Mouse (Mus musculus): ENCODE data around the gene Foxp4.

Foxp4 gene

DNA sequence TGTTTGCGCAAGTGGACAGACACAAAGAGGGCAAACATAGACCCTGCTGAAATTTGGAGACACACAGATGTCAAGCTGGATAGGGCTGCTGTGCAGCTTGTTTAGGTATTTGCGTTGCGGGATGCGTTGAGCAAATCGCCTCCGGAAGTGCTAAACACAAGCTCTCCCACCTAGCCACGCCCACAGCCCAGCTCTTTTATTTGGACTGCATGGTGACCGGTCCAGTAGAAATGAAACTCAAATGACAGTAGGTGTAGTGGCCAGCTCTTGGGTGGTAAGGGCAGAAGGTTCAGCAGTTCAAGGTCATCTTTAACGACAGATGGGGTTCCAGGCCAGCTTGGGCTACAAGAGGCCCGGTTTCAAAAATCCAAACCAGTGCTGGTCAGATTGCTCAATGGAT, 1.5 kb upstream of the Foxp4 start:
- no peak for DNase-seq

- no peak for DNase-seq
Measured at GRCm38 (mm10) chr17:47925340-47925926, 988 bp upstream of the Foxp4 start.

- DNase-seq = peak; percentile 47
Measured at GRCm38 (mm10) chr17:47923678-47924382, 615 bp downstream of the Foxp4 start.

DNA sequence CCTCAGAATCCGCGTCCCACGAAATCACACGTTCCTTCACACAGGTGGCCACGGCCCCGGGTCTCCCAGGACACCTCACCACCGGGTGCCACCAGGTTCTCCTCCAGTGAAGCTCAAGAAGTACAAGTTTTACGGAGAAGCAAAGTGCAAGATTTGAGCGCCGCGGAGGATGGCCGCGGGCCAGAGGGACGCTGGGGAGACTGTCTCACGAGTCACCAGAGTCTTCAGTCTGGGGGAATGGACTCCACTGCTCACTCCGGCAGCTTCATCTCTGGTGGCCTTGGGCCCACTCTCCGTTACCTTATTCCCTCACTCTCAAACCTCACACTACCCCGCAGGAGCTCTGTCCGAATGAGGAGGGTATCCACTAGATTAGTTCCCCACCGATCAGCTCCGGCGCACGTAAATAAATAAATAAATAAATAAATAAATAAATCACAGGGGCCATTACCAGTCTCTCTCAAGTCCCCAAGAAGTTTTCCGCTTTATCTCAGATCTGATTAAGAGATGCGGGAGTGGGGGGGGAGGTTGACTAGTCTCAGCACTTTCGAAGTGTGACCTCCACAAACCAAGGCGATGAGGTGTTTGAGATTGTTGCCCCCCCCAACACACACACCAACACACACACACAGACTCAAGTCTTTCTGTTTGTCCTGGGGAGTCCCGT, 1.3 kb downstream of the Foxp4 start:
- DNase-seq = peak; percentile 65

DNA sequence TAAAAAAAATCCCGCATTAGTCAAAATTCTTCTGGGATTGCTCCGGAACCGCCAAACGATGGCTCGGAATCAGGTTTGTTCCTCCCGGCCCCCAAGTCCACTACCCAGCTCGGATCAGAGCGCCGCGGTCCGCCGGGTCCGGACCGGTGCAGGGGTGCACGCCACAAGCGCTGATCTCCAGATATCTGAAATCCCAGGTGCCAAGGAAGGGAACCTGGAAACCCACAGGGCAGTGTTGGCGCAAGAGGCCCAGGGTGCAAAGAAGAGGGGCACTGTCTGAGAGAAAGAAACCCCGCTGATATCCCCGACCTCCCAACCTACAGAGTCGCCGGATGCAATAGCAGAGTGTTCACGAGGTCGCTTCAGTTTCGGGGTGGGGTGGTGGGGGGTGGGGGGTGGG, 1.9 kb downstream of the Foxp4 start:
- no peak for DNase-seq

DNA sequence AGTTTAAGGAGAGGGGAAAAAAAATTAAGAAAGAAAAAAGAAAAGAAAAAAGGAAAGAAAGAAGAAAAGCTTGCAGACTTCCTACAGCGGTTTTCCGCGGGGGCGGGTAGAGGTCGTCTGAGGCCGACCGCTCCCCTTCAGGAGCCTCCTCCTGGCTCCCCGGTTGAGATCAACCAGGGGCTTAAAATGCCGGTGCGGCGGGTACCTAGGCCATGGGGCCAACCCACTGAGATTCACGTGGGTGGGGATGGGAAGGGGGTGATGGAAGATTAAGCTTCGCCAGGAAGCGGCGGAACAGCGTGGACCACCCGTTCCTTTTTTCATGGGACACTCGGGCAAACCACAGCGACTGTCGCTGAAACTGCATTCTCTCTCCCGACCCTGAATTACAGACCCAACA, 2.3 kb downstream of the Foxp4 start:
- DNase-seq = no peak

GRCm38 (mm10) chr17:47921136-47921665, 3.2 kb downstream of the Foxp4 start:
- DNase-seq = no peak

DNA sequence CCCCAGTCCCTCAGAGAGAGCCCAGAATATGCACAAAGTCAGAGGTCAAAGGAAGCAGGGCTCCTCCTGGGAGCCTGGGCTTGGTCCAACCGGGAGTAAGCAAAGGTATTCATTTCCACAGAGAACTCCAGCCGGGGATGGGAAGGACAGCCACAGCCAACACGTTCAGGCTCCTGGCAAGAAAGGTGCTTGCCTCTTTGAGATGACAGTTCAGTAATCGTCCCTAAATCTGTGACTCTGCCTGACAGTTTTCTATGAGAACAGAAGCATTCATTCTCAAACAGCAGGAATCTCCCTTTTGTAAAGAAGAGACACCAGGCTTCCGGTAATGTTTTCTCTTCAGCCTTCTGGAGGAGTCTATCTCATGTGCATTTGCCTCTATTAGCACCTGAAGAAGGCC, 4.6 kb downstream of the Foxp4 start:
- no peak for DNase-seq

DNA sequence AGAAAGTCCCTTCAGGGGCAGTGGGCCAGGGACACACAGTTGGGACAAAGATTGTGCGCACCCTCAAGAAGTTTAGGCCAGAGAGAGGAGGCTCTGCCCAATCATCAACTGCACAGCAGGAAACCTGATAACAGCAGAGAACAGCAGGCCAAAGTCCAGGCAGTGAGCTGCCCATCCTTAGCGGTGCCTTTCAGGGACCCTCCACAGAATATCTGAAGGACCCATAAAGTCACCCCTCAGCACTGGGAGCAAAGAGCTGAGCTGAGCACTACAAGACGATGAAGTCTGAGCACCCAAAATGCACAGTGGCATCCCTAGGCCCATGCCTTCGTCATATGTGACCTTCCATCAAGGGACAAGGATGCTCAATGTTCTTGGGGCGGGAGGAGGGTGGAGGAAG, 6.5 kb downstream of the Foxp4 start:
- no peak for DNase-seq

GRCm38 (mm10) chr17:47917212-47917611, 7.2 kb downstream of the Foxp4 start:
- no peak for DNase-seq

DNA sequence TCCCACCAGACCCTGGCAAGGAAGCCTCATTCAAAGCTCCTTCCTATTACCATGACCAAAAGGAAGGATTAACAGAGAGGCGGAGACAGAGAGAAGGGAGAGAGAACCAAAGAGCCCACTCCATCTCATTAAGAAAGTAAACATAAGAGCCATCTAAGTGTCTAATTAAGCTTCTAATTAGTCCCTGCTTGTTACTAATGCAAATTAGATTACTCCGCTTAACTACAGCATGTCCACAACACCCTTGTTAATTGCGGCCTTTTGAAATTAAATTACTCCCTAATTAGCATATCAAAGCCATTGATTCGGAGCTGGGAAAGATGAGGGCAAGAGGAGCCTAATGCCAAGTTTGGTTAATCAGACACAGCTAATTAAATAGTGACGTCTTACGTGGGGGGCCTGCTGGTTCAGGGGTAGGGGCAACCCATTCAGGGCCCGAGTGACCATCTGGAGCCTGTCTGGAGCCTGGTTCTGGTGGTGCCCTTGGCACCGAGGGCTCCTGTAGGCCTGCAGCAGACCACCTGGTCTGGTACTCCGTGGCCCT, 9.7 kb downstream of the Foxp4 start:
- DNase-seq = no peak

- DNase-seq = peak; percentile 77
Measured at GRCm38 (mm10) chr17:47909091-47910001, 15.1 kb downstream of the Foxp4 start.

DNA sequence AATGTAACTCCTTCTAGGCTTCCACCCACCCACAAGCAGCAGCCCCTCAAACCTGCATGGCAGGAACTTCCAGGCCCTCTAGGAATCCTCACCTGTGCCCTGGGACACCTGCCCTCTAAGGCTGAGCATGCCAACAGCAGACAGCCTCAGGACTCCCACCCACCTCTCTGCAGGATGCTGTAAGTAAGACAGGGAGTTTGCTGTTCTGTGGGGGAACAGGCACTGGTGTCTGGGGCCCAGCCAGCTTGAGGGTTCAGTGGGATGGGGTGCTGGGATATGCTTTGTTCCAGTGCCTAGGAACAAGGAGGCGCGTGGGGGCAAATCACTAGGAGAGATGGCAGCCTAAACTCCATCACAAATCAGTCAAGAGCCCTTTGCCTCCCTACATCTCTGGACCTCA, 16.4 kb downstream of the Foxp4 start:
- no peak for DNase-seq

DNA sequence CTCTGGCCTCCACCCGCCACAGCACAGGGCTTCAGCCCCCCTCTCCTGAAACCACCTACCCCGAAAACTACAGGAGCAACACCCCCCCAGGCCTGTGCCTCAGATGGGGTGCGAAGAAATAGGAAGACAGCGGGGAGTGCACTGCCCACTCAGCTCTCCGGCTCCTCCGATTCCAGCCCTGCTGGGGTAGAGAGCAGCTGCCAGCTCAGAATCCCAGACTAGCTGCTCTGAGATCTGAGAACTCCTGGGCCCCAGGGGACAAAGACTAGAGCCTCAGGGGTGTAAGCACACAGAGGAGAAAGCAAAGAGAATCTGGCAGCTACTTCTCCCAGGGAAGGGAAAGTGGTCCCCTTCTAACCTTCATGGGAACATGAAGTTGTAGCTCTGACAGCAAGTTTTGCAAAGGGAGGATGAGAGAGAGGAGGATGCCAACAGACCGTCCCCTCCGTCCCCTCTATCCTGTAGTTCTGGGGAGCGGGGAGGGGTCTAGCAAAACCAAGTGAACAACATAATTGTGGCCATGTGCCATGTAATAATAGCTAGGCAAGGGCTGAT, 17.0 kb downstream of the Foxp4 start:
- DNase-seq = no peak

GRCm38 (mm10) chr17:47903846-47904680, 20.4 kb downstream of the Foxp4 start:
- DNase-seq = no peak

- peak; percentile 35 for DNase-seq
Measured at GRCm38 (mm10) chr17:47901782-47902181, 22.7 kb downstream of the Foxp4 start.

DNA sequence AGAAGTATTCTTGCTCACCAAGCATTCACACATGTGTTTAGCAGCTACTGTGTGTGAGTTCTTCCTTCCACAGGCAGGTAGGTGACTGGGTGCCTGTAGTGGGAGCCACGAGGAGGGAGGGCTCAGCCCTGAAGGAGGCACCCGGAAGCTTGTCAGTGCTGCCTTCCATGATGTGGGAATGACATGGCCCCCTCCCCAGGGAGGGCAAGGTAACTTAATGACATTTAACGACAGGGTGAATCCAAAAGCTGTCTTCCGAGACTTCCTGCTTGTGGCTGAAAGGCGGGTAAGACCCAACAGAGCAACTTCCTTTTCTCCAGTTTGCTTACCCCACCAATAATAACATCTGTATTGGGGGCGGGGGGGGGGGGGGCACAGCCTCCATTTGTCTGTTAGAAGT, 23.7 kb downstream of the Foxp4 start:
- DNase-seq = no peak

GRCm38 (mm10) chr17:47899156-47899555, 25.3 kb downstream of the Foxp4 start:
- no peak for DNase-seq

DNA sequence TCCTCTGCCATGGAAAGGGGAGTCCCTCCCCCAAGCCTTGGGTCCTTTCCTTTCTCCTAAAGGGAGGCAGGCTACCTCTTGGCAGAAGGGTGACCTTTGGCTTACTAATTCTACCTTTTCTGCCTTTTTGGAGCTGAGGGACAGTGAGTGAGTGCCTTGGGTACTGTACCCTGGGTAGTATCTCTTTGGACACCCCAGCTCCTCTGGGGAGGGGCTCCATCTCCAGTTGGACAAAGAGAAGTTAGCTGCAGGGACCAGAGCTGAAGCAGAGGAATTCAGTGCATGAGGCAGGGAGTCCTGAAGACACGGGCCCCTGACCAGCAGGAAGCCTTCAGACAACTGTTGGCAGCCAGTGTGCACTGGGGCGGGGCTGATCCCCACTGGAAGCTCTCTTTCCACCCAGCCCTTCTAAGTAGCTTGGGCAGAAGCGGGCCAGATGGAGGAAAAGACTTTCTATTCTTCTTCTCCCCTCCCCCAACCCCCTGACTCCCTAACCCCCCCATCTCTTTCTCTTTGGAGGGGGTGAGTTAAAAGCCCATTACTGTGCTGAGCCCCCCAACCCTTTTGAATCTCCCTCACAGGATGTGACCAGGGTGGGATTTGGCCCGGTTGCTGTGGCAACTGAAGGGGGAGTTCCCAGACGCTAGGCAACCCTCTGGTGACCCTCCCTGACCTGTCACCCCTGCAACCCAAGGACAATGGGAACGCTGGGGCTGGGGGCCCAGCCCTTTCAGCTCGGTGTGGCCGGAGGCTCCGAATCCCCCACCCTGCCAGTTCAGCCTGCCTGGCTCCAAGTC, 26.3 kb downstream of the Foxp4 start:
- DNase-seq = peak; percentile 39

DNA sequence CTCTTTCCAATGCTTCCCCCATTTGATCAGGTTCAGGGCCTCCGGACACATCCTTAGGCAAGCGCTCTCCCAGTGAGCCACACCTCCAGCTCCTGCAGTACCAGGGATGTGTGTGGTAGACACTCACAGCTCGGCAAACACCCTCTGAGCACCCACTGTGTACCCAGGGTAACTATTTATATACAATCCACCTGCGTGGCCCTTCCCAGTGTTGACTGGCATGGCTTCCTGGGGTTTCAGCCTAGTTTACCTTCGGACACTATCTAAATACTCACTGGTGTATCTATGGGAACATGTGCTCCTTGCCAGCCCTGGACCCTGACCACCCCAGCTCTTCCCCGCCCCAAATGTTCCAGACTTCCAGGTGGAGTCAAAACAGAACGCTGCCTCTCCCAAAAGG, 34.7 kb downstream of the Foxp4 start:
- DNase-seq = no peak

DNA sequence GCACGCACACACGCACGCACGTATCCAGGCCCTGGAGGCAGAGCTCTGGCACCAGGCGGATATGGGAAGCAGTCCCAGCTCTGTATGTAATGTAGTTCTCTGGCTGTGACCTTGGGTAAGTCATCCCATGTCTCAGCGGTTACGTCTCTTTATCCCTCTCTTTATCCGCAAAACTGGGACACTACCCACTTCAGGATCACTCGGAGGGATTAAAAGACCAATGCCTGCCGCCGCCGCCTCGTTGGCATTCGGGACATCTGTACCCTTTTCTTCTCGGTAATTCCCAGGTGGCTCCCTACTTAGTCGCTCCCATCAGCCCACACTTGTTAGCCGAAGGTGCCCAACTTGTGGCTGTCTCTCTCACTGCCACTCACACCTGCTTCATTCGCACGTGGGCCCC, 35.2 kb downstream of the Foxp4 start:
- DNase-seq = no peak
